Mouse (Mus musculus) liver, adult 2 months (tissue): ENCODE results near the gene Slc17a9.

ENCODE experiments used
- CTCF ChIP-seq: fragments of 200-500 bp; IDR thresholded peaks from 2 replicates; pipeline ENCODE4 v1.5.1; 2011; ENCODE audit warnings: low read depth, low read length, control low read depth
- POLR2A ChIP-seq: fragments of 200-500 bp; IDR thresholded peaks from 2 replicates; pipeline ENCODE4 v1.6.1; 2011; ENCODE audit warnings: low read length, control low read depth; ENCODE audit not compliant: insufficient read depth; ENCODE audit errors: extremely low read depth

DNA sequence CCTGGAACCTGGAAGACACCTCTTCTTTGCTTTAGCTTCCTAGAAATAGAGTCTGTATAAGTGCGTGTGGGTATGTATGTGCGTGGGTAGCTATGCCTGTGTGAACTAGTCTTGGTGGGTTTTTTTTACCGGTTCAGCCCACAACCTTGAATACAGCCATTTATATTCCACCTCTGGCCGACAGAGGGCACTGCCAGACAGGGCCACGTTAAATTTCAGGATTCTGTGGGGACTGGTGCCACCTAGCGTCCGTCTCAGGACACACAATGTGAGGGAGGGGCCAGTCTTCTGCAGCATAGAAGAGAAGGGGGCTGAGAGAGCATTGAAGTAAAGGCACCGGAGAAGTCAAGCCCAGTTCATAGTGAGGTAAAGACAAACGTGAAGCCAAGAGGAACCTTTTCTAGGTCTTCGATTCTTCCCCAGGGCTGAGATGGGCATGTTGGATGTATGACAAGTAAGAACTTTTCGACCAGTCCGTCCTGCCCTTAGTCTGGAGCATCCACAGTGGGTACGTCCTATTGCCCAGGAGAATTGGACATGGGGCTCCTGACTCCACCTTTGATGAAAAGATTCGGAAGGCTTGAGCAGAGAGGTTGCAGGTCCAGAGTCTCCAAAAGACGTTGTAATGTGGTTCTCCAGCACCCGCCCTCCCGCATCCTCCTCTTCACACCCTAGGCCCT lies 20.3 kb downstream of the Slc17a9 start:
- peak; percentile 100 for TF ChIP-seq CTCF
- no peak for TF ChIP-seq POLR2A
